Mouse (Mus musculus) olfactory bulb, adult 2 months (tissue): Measurements from ENCODE around the gene Slfn9.

ENCODE experiments used
- CTCF ChIP-seq: fragments of 200-500 bp; IDR thresholded peaks from 2 replicates; pipeline ENCODE4 v1.5.1; 2012; ENCODE audit warnings: low read depth, mild to moderate bottlenecking, low read length, moderate library complexity; ENCODE audit not compliant: insufficient read depth
- POLR2A ChIP-seq: fragments of 200-500 bp; IDR thresholded peaks from 2 replicates; pipeline ENCODE4 v1.6.1; 2012; ENCODE audit warnings: mild to moderate bottlenecking, low read depth, low read length, moderate library complexity; ENCODE audit not compliant: insufficient read depth

DNA sequence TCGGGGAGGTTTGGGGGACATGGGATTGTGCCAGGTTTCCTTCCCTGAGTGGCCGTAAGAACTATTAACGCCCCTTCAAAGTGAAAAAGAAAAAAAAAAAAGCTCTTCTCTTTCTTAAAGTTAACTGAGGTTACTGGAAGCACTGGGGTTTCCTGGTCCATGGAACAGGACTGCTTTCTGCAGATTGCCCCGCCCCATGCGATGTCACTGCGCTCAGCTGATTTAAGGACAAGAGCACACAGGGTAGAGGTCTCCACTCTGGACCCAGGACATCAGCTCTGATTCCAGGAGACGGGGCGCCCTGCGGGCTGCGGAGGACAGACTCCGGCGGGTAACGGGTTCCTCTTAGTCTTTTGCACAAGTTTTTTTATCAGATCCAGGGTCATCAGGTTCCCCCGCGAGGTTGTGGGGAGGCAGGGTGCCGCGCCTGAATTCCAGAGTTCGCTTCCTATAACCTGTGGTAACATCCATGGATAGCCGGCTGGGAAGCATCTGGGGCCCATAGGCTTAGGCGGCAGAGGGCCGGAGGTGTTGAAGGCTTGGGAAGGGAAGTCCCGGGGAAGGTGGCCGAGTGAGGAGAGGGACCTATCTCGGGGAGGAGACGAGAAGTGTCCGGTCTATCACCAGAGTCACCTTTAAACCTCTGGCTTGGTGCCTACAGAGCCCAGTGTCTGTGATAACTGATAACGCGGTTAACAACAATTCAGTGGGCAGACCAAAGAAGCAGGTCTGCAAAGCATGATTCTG, 39.6 kb downstream of the Slfn9 start:
- no peak for TF ChIP-seq CTCF
- no peak for TF ChIP-seq POLR2A
